Mouse (Mus musculus) brain, embryonic 14.5 days (tissue): ENCODE results near the gene Bend3. TPM values are rescaled to one million over a fixed set of nuclear protein-coding genes. Genes with fewer than 3 reads are reported as not detected.

Source experiments
- DNase-seq: peaks from one replicate; pipeline ENCODE4 v3.0.0-alpha.2; 2011; ENCODE audit warnings: low read depth
- CTCF ChIP-seq: fragments of 200-500 bp; IDR thresholded peaks from 2 replicates; pipeline ENCODE4 v1.5.1; 2012; ENCODE audit warnings: inconsistent platforms, mild to moderate bottlenecking, moderate library complexity, borderline replicate concordance; ENCODE audit not compliant: insufficient read depth, insufficient read length; ENCODE audit errors: extremely low read depth
- POLR2A ChIP-seq: fragments of 200-500 bp; IDR thresholded peaks from 2 replicates; pipeline ENCODE4 v1.6.1; 2012; ENCODE audit warnings: mild to moderate bottlenecking, inconsistent platforms, borderline replicate concordance; ENCODE audit not compliant: poor library complexity, insufficient read depth, insufficient read length, severe bottlenecking; ENCODE audit errors: extremely low read depth
- polyA plus RNA-seq: library from polyadenylated mRNA; depleted of rRNA; stranded (reverse); fragments of >200 nt; gene quantifications from 2 replicates; pipeline ENCODE4 v1.2.3, GENCODE M21; 2012

The Bend3 gene
- polyA plus RNA-seq, 1 experiment: 13.1 TPM

GRCm38 (mm10) chr10:43481179-43481578, 2.5 kb downstream of the Bend3 start:
- DNase-seq: no peak
- no peak for TF ChIP-seq CTCF

- no peak for TF ChIP-seq CTCF
- TF ChIP-seq POLR2A: no peak
- DNase-seq: no peak
Observed at GRCm38 (mm10) chr10:43482021-43482420, 3.4 kb downstream of the Bend3 start.

- TF ChIP-seq POLR2A: no peak
- no peak for TF ChIP-seq CTCF
- DNase-seq: no peak
Observed at GRCm38 (mm10) chr10:43483426-43483995, 4.9 kb downstream of the Bend3 start.

- no peak for TF ChIP-seq POLR2A
- TF ChIP-seq CTCF: no peak
- DNase-seq: no peak
Observed at GRCm38 (mm10) chr10:43485751-43486268, 7.2 kb downstream of the Bend3 start.

- no peak for DNase-seq
- TF ChIP-seq POLR2A (no peak), CTCF (no peak)
Observed at GRCm38 (mm10) chr10:43487441-43488010, 8.9 kb downstream of the Bend3 start.

GRCm38 (mm10) chr10:43488258-43488657, 9.6 kb downstream of the Bend3 start:
- no peak for TF ChIP-seq POLR2A
- DNase-seq: no peak

- TF ChIP-seq POLR2A (no peak), CTCF (no peak)
- DNase-seq: no peak
Observed at GRCm38 (mm10) chr10:43489139-43489538, 10.5 kb downstream of the Bend3 start.

- TF ChIP-seq POLR2A: no peak
- no peak for TF ChIP-seq CTCF
- DNase-seq: no peak
Observed at GRCm38 (mm10) chr10:43489550-43489949, 10.9 kb downstream of the Bend3 start.

- no peak for DNase-seq
- TF ChIP-seq CTCF (no peak), POLR2A (no peak)
Observed at GRCm38 (mm10) chr10:43490034-43490433, 11.4 kb downstream of the Bend3 start.

- TF ChIP-seq POLR2A (no peak), CTCF (no peak)
- DNase-seq: no peak
Observed at GRCm38 (mm10) chr10:43490846-43491245, 12.2 kb downstream of the Bend3 start.

GRCm38 (mm10) chr10:43502599-43502998, 24.0 kb downstream of the Bend3 start:
- TF ChIP-seq POLR2A (no peak), CTCF (no peak)
- peak; percentile 68 for DNase-seq

- DNase-seq: no peak
- TF ChIP-seq CTCF: no peak
- TF ChIP-seq POLR2A: no peak
Observed at GRCm38 (mm10) chr10:43504291-43504690, 25.7 kb downstream of the Bend3 start.

- TF ChIP-seq CTCF (no peak), POLR2A (no peak)
- no peak for DNase-seq
Observed at GRCm38 (mm10) chr10:43507051-43507450, 28.4 kb downstream of the Bend3 start.

GRCm38 (mm10) chr10:43509228-43509627, 30.6 kb downstream of the Bend3 start:
- DNase-seq: no peak
- no peak for TF ChIP-seq POLR2A
- no peak for TF ChIP-seq CTCF
